Mouse (Mus musculus) left cerebral cortex, postnatal 4 days (tissue): ENCODE results near the gene Abhd14a. TPM values are rescaled to one million over a fixed set of nuclear protein-coding genes. Genes with fewer than 3 reads are reported as not detected.

ENCODE experiments used
- DNase-seq: peaks from one replicate; pipeline ENCODE4 v3.0.0-alpha.2; 2022
- intact Hi-C: fragments of 180-260 bp; cut with DNase I; formaldehyde crosslinking; loops from one replicate; pipeline ENCODE4 v1.15.1; 2025
- total RNA-seq, 2 experiments: library from RNA; stranded (reverse); gene quantifications; 2 replicates each; pipeline ENCODE4 v1.2.3; 2021

The Abhd14a gene
- total RNA-seq, 2 experiments from 2014 or later, result 70.1 to 71.4 TPM

GRCm38 (mm10) chr9:106470991-106471750 lies 23.7 kb upstream of the Abhd14a start:
- DNase-seq, result no peak
- intact Hi-C loops, result no loop called here

GRCm38 (mm10) chr9:106469776-106470175 lies 22.3 kb upstream of the Abhd14a start:
- no peak for DNase-seq
- intact Hi-C loops, result no loop called here

- no peak for DNase-seq
- intact Hi-C loops, result no loop called here
Measured at GRCm38 (mm10) chr9:106469317-106469716, 21.8 kb upstream of the Abhd14a start.

- intact Hi-C loops, result no loop called here
- DNase-seq, result no peak
Measured at GRCm38 (mm10) chr9:106467746-106468145, 20.3 kb upstream of the Abhd14a start.

GRCm38 (mm10) chr9:106466721-106467120 lies 19.2 kb upstream of the Abhd14a start:
- DNase-seq, result no peak
- intact Hi-C loops, result no loop called here

- DNase-seq, result peak; percentile 95
- intact Hi-C loops, result no loop called here
Measured at GRCm38 (mm10) chr9:106465571-106466200, 18.2 kb upstream of the Abhd14a start, which contains the start of gene Gpr62. Gene Gpr62, minus strand, starts transcription at chr9:106465938.

GRCm38 (mm10) chr9:106464751-106465541 lies 17.5 kb upstream of the Abhd14a start:
- intact Hi-C loops, result no loop called here
- DNase-seq, result peak; percentile 90

- intact Hi-C loops, result no loop called here
- DNase-seq, result peak; percentile 86
Measured at GRCm38 (mm10) chr9:106463122-106464063, 15.9 kb upstream of the Abhd14a start.

GRCm38 (mm10) chr9:106462430-106462800 lies 14.9 kb upstream of the Abhd14a start:
- intact Hi-C loops, result no loop called here
- DNase-seq, result no peak

GRCm38 (mm10) chr9:106461641-106462429 lies 14.4 kb upstream of the Abhd14a start:
- DNase-seq, result no peak

GRCm38 (mm10) chr9:106461026-106461415 lies 13.5 kb upstream of the Abhd14a start:
- intact Hi-C loops, result no loop called here
- DNase-seq, result no peak

More at GRCm38 (mm10) chr9:106461641-106462429, 14.4 kb upstream of the Abhd14a start:
- intact Hi-C loops, result no loop called here

GRCm38 (mm10) chr9:106460401-106461025 lies 13.0 kb upstream of the Abhd14a start:
- DNase-seq, result peak; percentile 52
- intact Hi-C loops, result no loop called here

GRCm38 (mm10) chr9:106459946-106460345 lies 12.5 kb upstream of the Abhd14a start:
- DNase-seq, result no peak
- intact Hi-C loops, result no loop called here

- no peak for DNase-seq
- intact Hi-C loops, result no loop called here
Measured at GRCm38 (mm10) chr9:106457920-106458319, 10.4 kb upstream of the Abhd14a start.

- DNase-seq, result no peak
- intact Hi-C loops, result no loop called here
Measured at GRCm38 (mm10) chr9:106457163-106457559, 9.7 kb upstream of the Abhd14a start.

GRCm38 (mm10) chr9:106456325-106457162 lies 9.1 kb upstream of the Abhd14a start:
- intact Hi-C loops, result no loop called here
- peak; percentile 95 for DNase-seq

- DNase-seq, result no peak
- intact Hi-C loops, result no loop called here
Measured at GRCm38 (mm10) chr9:106454888-106455681, 7.6 kb upstream of the Abhd14a start.
